Mouse (Mus musculus): Measurements from ENCODE around the gene Msl1.

The Msl1 gene

DNA sequence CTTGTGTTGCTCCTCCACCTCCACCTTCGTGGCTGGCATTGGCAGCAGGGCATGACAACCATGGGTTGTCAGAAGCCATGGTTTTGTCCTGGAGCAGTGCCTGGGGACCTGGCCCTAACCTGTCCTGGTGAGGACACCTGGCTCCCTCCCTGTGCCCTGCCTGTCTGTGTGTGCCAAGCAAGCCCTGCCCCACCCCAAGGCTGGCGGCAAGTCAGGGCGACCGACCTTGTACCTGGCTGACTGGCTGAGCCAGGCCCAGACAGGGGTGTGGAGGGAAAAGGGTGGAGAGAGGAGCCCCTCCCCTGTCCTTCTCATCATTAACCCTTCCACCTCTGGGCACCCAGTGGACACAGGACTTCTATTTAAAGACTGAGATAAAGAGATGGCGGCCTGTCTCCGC lies 44.1 kb downstream of the Msl1 start:
- DNase-seq (ENCODE audit: low read depth, low spot score) = no peak

- DNase-seq (ENCODE audit: low read depth, low spot score) = no peak
Observed at GRCm38 (mm10) chr11:98839897-98840296, 44.6 kb downstream of the Msl1 start.

- DNase-seq (ENCODE audit: low read depth, low spot score) = no peak
Observed at GRCm38 (mm10) chr11:98846016-98846415, 50.7 kb downstream of the Msl1 start.

DNA sequence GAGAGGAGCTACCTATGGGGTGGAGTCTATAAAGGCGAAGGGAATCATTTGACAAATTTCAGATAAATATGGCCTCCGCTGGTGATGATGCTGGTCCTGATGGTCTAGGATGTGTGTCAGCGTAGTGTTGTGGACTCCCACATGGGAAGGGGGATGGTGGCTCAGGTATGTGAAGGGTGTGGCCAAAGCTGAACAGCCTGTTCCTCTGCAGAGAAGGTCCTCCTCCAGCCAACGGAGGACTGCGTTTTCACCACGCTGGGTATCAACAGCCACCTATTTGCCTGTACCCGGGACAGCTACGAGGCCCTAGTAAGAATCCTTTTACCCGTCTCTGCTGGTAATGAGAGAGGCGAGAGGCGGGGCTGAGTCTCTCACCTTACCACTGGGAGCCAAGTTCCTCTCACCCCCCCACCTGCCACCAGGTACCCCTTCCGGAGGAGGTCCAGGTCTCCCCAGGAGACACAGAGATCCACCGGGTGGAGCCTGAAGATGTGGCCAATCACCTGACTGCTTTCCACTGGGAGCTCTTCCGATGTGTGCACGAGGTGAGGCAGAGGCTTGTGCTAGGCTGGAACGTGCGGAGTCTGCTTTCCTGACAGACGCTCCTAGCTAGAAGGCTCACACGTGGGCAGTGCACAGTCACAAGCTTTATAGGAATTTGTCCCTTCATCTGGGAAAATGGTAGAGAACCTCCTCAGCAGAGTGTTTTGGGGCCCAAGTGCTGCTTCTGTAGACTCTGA lies 51.7 kb downstream of the Msl1 start:
- no peak for DNase-seq (ENCODE audit: low read depth, low spot score)

DNA sequence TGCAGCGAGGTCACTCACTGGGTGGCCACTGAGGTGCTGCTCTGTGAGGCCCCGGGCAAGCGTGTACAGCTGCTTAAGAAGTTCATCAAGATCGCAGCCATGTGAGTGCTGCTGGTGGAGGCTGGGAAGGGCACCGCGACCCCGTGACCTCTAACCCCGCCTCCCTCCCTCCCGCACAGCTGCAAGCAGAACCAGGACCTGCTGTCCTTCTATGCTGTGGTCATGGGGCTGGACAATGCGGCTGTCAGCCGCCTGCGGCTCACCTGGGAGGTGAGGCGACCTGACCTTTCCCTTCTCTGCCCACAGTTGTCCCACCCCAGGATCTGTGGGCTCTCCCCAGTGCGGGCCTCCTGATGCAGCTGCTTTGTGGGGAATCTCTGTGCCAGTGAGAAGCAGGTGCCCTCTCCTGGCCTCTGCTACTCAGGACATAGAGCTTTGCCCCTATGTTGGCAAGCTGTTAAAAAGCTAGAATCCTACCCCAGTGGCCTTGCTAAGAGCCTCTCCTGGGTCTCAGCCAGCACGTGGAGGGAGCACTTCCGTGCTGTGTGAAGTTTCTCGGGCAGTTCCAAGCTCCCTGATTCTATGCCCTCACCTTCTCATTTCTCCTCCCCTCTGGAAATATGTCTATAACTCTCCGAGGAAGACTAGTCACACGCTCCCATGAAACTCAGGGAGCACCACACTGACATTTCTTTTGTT lies 54.0 kb downstream of the Msl1 start:
- DNase-seq (ENCODE audit: low read depth, low spot score) = no peak

- DNase-seq (ENCODE audit: low read depth, low spot score) = no peak
Observed at GRCm38 (mm10) chr11:98850100-98851093, 55.1 kb downstream of the Msl1 start.

DNA sequence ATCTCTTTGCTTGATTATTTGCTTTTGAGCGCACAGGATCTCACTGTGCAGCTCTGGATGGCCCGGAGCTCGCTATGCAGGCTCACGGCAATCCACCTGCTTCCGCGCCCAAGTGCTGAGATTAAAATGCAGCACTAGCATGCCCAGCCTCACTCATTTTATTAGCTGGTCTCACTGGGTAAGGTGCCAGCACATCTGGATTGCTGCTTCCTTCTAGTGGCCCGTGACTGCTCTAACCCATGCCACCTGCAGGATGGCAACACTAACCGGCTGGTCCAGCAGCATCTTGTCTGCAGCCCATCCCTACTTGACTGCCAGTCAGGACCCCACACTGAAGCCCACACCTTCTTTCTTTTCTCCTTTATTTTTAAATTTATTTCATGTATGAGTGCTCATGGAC lies 58.8 kb downstream of the Msl1 start:
- no peak for DNase-seq (ENCODE audit: low read depth, low spot score)

GRCm38 (mm10) chr11:98854659-98855058 lies 59.3 kb downstream of the Msl1 start:
- DNase-seq (ENCODE audit: low read depth, low spot score) = no peak

All from CD4-positive helper T cell, adult 2 months (primary cell).